Mouse (Mus musculus): Measurements from ENCODE around the gene Cwc25. TPM values are rescaled to one million over a fixed set of nuclear protein-coding genes. Genes with fewer than 3 reads are reported as not detected.
A peak's percentile ranks its signal among the peaks of the same experiment; 100 is the strongest.

Gene Cwc25
- total RNA-seq, 2 experiments from 2014 or later = 20.1 to 20.6 TPM

DNA sequence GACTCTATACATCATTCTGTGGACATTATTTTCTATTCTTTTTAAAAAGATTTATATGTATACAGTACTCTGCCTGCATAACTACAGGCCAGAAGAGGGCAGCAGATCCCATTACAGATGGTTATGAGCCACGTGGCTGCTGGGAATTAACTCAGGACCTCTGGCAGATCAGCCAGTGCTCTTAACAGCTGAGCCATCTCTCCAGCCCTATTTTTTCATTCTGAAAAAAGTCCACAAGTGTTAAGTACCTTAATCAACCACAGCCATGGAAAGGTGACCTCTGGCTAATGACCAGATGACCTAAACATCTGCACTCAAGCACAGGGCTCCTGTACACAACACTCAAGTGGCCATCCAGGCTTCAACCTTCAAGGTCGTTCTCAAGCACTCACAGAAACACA is 10.8 kb upstream of the Cwc25 start:
- TF ChIP-seq CTCF (conservative IDR thresholded peaks at IDR 0.05) = peak; percentile 71
- H3K27ac ChIP-seq = no peak overlapping the region

DNA sequence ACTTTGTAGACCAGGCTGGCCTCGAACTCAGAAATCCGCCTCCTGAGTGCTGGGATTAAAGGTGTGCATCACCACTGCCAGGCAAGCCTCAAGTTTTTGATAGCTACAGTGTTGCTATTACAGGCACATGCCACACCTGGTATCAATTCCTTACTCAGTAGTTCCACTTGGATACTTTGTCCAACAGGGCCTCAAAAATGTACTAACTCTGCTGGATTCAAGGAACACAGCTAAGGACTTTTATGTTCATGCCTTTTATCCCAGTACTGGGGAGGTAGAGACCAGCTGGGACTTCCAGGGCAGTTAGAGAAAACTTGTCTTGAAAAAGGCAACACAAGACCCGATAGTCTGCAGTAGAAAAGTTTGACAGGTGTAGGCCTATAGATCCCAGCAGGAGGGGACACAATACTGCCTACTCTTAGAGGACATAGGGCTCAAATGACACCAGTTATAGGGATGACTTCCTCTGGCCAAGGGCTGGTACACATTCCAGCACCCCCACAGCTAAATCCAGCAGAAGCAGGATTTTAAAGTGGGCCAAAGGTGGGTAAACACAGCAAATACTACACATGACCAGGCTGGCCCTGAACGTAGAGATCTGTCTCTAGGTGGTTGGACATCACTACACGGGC is 10.3 kb upstream of the Cwc25 start:
- Histone ChIP-seq H3K27ac (no peak overlapping the region), H3K4me3 (no peak overlapping the region)
- no peak for TF ChIP-seq CTCF (conservative IDR thresholded peaks at IDR 0.05)
- DNase-seq (ENCODE audit: low spot score in 2 of 2) = no peak

More for the DNA sequence above, 10.8 kb upstream of the Cwc25 start:
- H3K4me3 ChIP-seq = no peak overlapping the region
- DNase-seq (ENCODE audit: low spot score in 2 of 2) = no peak

- DNase-seq (ENCODE audit: low spot score in 2 of 2) = no peak
- no peak for TF ChIP-seq CTCF (conservative IDR thresholded peaks at IDR 0.05)
- Histone ChIP-seq H3K27ac (no peak within 1 kb of the TSS), H3K4me3 (no peak within 1 kb of the TSS)
Observed at GRCm38 (mm10) chr11:97775808-97776496, 9.6 kb upstream of the Cwc25 start, which contains the start of gene 1700001P01Rik. 1700001P01Rik (minus strand) TSS chr11:97775918.

- DNase-seq (ENCODE audit: low spot score in 2 of 2) = no peak
- TF ChIP-seq CTCF (conservative IDR thresholded peaks at IDR 0.05) = no peak
- Histone ChIP-seq H3K4me3 (no peak overlapping the region), H3K27ac (no peak overlapping the region)
Observed at GRCm38 (mm10) chr11:97775186-97775585, 8.8 kb upstream of the Cwc25 start.

GRCm38 (mm10) chr11:97771410-97771809 is 5.1 kb upstream of the Cwc25 start:
- DNase-seq (ENCODE audit: low spot score in 2 of 2) = no peak
- no peak overlapping the region for H3K4me3 ChIP-seq
- no peak for TF ChIP-seq CTCF (conservative IDR thresholded peaks at IDR 0.05)
- no peak overlapping the region for H3K27ac ChIP-seq

- no peak overlapping the region for H3K27ac ChIP-seq
- no peak for TF ChIP-seq CTCF (conservative IDR thresholded peaks at IDR 0.05)
- no peak for DNase-seq (ENCODE audit: low spot score in 2 of 2)
- no peak overlapping the region for H3K4me3 ChIP-seq
Observed at GRCm38 (mm10) chr11:97769704-97770103, 3.3 kb upstream of the Cwc25 start.

- no peak for DNase-seq (ENCODE audit: low spot score in 2 of 2)
- Histone ChIP-seq H3K4me3 (no peak overlapping the region), H3K27ac (no peak overlapping the region)
- TF ChIP-seq CTCF (conservative IDR thresholded peaks at IDR 0.05) = peak; percentile 55
Observed at GRCm38 (mm10) chr11:97761638-97762037, 4.7 kb downstream of the Cwc25 start.

GRCm38 (mm10) chr11:97758942-97759341 is 7.4 kb downstream of the Cwc25 start:
- TF ChIP-seq CTCF (conservative IDR thresholded peaks at IDR 0.05) = no peak
- Histone ChIP-seq H3K4me3 (no peak overlapping the region), H3K27ac (no peak overlapping the region)
- no peak for DNase-seq (ENCODE audit: low spot score in 2 of 2)

DNA sequence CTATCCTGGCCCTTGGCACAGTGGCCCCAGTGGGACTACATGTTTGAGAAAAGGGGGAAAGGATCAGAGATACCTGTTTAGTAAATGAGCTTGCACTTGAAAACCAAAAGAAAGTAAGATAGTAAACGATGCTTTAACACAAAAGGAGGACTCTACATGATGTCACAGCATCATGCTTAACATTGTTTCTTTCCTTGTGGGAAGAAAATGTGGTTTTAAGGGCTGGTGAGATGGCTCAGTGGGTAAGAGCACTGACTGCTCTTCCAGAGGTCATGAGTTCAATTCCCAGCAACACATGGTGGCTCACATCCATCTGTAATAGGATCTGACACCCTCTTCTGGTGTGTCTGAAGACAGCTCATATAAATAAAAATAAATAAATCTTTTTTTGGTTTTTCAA is 8.2 kb downstream of the Cwc25 start:
- DNase-seq (ENCODE audit: low spot score in 2 of 2) = no peak
- no peak for TF ChIP-seq CTCF (conservative IDR thresholded peaks at IDR 0.05)
- H3K4me3 ChIP-seq = no peak overlapping the region
- H3K27ac ChIP-seq = no peak overlapping the region

GRCm38 (mm10) chr11:97753277-97753676 is 13.1 kb downstream of the Cwc25 start:
- TF ChIP-seq CTCF (conservative IDR thresholded peaks at IDR 0.05) = no peak
- no peak overlapping the region for H3K4me3 ChIP-seq
- no peak for DNase-seq (ENCODE audit: low spot score in 2 of 2)
- no peak overlapping the region for H3K27ac ChIP-seq

- DNase-seq (ENCODE audit: low spot score in 2 of 2) = no peak
- no peak overlapping the region for H3K4me3 ChIP-seq
- TF ChIP-seq CTCF (conservative IDR thresholded peaks at IDR 0.05) = no peak
- H3K27ac ChIP-seq = no peak overlapping the region
Observed at GRCm38 (mm10) chr11:97748496-97748895, 17.9 kb downstream of the Cwc25 start.

- no peak for DNase-seq (ENCODE audit: low spot score in 2 of 2)
- no peak for TF ChIP-seq CTCF (conservative IDR thresholded peaks at IDR 0.05)
- H3K4me3 ChIP-seq = no peak overlapping the region
- H3K27ac ChIP-seq = peak overlapping the region; percentile 41; the same call in 1 of the 2 replicates
Observed at GRCm38 (mm10) chr11:97747773-97748172, 18.6 kb downstream of the Cwc25 start.

- Histone ChIP-seq H3K4me3 (peak overlapping the region; percentile 72), H3K27ac (peak overlapping the region; percentile 98)
- no peak for TF ChIP-seq CTCF (conservative IDR thresholded peaks at IDR 0.05)
- DNase-seq (ENCODE audit: low spot score in 2 of 2) = no peak
Observed at GRCm38 (mm10) chr11:97745331-97745721, 21.0 kb downstream of the Cwc25 start.

All from layer of hippocampus, adult 2 months (tissue).